Mouse (Mus musculus) testis, adult 2 months (tissue): ENCODE results near the gene Tmem208.

Source experiments
- CTCF ChIP-seq: fragments of 200-500 bp; IDR thresholded peaks from 2 replicates; pipeline ENCODE4 v1.5.1; 2012; ENCODE audit warnings: low read depth, mild to moderate bottlenecking, inconsistent platforms, low read length, moderate library complexity; ENCODE audit not compliant: control insufficient read depth, insufficient read depth, insufficient replicate concordance
- POLR2A ChIP-seq: fragments of 200-500 bp; IDR thresholded peaks from 2 replicates; pipeline ENCODE4 v1.6.1; 2012; ENCODE audit warnings: low read depth, mild to moderate bottlenecking, inconsistent platforms, low read length, moderate library complexity; ENCODE audit not compliant: control insufficient read depth

- no peak for TF ChIP-seq POLR2A
- TF ChIP-seq CTCF = no peak
These were observed 31.4 kb upstream of the Tmem208 start for GRCm38 (mm10) chr8:105294776-105295175.
